Mouse (Mus musculus): Measurements from ENCODE around the gene Trim66.

- TF ChIP-seq CTCF (IDR thresholded peaks at IDR 0.05; ENCODE audit: extremely low read depth, insufficient read depth, insufficient read length, insufficient replicate concordance) (no peak), POLR2A (IDR thresholded peaks at IDR 0.05; ENCODE audit: low read depth, low read length) (peak; percentile 88)
These were observed 11.1 kb upstream of the Trim66 start, which contains the start of gene Rpl27a for GRCm38 (mm10) chr7:109518838-109519696.
